Mouse (Mus musculus): ENCODE data around the gene Slc25a41.

Slc25a41 gene

DNA sequence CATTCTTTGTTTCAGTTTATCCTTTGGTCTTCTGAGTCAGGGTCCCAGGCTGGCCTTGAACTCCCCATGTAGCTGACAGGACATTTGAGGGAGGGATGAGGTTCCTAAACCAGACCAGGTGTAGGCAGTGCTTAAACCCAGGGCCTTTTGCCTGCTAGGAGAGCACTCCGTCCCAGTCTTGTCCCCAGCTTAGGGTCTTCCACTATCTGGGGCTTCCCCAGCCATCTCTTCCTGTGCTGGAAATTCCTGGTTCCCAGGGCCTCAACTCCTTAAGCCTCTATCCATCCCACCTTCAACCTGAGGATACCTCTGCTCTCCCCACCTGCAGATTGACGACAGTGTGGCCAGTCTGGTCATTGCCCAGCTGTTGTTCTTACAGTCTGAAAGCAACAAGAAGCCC is 50.5 kb downstream of the Slc25a41 start:
- peak in 1 of 2 experiments; percentile 12 for DNase-seq (ENCODE audit: low spot score in 2 of 2)

DNA sequence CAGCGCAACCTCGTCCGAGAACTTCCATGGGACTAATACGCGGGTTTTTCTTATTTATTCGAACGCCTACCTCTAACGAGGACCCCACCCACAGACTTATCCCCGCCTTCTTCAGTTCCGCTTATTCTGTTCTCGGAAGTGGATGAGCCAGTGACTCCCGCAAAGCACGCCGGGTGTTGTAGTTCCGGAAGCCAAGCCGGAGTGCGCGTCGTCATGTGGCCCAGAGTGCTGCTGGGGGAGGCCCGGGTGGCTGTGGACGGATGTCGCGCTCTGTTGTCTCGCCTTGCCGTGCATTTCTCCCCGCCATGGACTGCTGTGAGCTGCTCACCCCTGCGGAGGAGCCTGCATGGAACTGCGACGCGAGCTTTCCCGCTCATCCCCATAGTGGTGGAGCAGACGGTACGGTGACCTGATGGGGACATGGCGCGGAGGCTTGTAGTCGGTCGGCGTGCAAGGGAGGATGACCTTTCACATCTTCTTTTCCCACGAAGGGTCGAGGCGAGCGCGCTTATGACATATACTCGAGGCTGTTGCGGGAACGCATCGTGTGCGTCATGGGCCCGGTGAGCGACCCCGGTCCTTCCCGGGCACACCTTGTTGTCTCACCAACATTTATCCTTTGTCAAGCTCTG is 51.2 kb downstream of the Slc25a41 start, which contains the start of gene Clpp:
Gene Clpp (plus strand): TSS at position 191 of the 632 bp plus-strand sequence.
- peak; percentile 87 to 98 for DNase-seq (ENCODE audit: low spot score in 2 of 2)

DNA sequence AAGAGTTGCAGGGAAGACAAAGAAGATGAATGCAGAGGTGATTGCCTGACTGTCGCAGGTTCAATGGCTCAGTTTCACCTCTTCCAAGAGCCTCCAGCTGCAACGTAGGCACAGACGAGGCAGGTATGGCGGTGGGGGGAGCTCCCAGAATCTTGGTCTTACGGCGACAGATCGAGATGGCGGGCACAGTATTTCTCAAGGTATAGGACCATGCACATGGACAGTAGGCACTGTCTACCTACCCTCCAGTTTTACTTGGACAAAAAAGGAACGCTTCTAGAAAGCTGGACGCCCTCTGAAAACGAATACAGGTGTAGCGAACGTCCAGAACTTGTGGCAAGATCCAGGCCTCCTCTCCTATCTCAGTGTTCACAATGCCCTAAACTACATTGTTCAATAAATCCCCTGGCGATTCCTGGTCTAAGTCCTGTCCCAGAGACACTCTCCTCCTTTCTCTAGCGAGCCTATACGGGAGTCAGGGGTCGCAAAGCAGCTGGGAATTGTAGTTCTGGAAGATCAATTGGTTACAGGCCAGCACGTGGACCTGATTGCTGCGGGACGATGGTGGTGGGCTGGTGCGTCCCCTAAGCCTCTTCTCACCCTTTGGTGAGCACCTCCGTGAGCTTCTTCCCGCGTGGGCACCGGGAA is 51.9 kb downstream of the Slc25a41 start:
- DNase-seq (ENCODE audit: low spot score in 2 of 2) = peak in 1 of 2 experiments; percentile 33

DNA sequence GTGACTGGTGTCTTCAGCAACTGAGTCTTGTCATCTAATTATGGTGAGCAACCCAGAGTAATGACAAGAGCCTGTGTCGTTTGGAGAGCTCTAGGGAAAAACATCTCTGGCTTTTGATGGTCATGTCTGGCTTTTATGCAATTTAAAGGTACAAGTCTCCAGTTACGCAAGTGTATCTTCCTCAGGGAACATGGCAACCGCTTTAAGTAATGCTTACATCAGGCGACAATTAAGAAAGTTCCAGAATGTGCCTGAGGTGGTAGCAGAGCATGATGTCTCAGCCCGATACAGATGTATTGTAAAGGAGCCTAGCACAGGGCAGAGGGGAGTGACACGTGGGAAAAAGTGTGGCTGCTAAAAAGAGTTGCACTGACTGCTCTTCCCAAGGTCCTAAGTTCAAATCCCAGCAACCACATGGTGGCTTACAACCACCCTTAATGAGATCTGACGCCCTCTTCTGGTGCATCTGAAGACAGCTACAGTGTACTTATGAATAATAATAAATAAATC is 52.5 kb downstream of the Slc25a41 start:
- DNase-seq (ENCODE audit: low spot score in 2 of 2) = peak in 1 of 2 experiments; percentile 12

DNA sequence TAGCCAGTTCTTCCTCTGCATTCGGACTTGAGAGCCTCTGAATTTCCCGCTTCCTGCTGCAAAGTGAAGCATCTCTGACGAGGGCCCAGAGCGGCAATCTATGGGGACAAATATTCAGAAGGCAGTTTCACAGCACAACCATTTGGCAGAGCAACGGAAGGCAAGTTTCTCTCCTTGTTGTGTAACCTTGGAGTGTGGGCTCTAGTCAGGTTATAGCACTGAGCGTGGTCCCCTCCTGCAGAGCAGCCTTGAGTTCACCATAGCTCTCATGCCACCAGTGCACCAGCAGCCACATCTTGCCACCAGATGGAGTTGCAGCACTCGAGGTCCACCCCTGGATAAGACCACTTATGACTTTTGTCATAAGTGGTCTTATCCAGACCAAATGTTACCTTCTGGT is 53.0 kb downstream of the Slc25a41 start:
- peak in 1 of 2 experiments; percentile 20 for DNase-seq (ENCODE audit: low spot score in 2 of 2)

DNA sequence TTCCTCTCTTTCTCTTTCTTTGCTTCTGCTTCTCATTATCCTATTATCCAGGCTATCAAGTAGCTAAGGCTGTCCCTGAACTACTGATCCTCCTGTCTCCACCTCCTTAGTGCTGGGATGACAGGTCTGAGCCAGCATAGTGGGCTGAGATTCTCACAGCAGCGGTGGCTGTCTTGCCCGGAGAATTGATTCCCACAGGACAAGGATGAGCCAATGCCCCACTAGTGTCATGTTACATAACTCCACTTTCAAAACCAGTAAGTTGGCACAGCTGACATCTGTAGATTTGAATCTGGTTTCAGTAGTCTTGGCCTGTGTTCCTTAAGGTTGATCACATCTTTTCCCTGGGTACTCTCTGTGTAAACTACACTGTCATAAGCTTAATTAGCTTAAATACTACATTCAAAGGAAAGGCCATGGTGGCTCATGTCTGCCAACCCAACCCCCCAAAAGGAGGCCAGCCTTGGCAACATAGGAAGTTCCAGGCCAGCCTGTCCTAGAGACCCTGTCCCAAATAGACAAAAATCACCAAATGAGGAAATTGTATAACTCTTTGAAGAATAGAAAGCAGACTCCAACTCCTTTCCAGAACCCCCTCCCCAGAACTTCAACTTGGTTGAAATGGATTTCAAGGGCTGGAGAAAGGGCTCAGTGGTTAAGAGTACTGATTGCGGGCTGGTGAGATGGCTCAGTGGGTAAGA is 55.2 kb downstream of the Slc25a41 start:
- DNase-seq (ENCODE audit: low spot score in 2 of 2) = peak in 1 of 2 experiments; percentile 4

DNA sequence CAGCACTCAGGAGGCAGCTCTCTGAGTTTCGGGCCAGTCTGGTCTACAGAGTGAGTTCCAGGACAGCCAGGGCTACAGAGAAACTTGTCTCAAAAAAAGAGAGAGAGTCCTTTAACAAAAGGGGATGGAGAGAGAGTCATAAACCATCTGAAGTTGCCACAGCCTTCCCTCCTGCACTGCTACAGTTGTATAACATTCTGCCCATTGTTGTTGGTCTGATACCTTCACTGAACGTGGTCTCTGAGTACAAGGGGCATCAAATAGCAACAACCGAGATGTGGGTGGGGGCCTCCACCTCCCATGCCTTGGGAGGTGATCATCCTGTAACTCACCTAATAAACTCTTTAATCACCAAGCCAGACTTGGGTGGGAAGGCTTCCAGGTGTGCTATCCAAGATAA is 55.8 kb downstream of the Slc25a41 start:
- DNase-seq (ENCODE audit: low spot score in 2 of 2) = peak in 1 of 2 experiments; percentile 2

DNA sequence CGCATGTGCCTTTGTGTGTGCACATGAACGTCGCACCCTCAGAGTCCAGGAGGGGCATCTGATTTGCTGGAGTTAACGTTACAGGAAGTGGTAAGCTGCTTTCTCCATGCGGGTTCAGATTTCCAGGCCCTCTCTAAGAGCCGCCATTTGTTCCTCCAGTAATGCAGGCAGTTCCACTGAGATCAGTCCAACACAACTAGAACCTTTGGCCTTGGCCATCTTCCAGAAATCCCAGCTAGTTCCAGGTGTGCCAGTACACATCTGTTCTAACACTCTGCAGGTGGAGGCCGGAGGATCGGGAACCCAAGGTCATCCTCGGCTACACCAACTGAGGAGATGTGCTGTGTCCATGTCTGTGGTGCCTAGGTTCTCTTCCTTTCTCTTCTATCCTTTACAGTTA is 56.6 kb downstream of the Slc25a41 start:
- no peak for DNase-seq (ENCODE audit: low spot score in 2 of 2)
